Mouse (Mus musculus) neural tube, embryonic 12.5 days (tissue): ENCODE measurements around the gene Wdr76. TPM values are rescaled to one million over a fixed set of nuclear protein-coding genes. Genes with fewer than 3 reads are reported as not detected.

Source experiments
- ATAC-seq: fragments of 200-750 bp; cut with Nextera tagmentation; 2 replicates; pipeline ENCODE4 v1.8.0; 2017; ENCODE audit warnings: low read depth, mild to moderate bottlenecking, moderate TSS enrichment, moderate library complexity; ENCODE audit not compliant: low FRiP score
- H3K27ac ChIP-seq: fragments of 300-500 bp; sonication (generic); 2 replicates; pipeline ENCODE4 v1.5.1; 2016
- H3K27me3 ChIP-seq: fragments of 300-500 bp; sonication (generic); replicated peaks from 2 replicates; pipeline ENCODE4 v1.6.1; 2016; ENCODE audit warnings: mild to moderate bottlenecking
- H3K36me3 ChIP-seq: fragments of 300-500 bp; sonication (generic); 2 replicates; pipeline ENCODE4 v1.6.1; 2016; ENCODE audit warnings: mild to moderate bottlenecking
- H3K4me1 ChIP-seq: fragments of 300-500 bp; sonication (generic); 2 replicates; pipeline ENCODE4 v1.6.1; 2016
- H3K4me2 ChIP-seq: fragments of 300-500 bp; sonication (generic); replicated peaks from 2 replicates; pipeline ENCODE4 v1.6.1; 2016; ENCODE audit warnings: mild to moderate bottlenecking
- H3K4me3 ChIP-seq: fragments of 300-500 bp; sonication (generic); 2 replicates; pipeline ENCODE4 v1.5.1; 2016
- H3K9ac ChIP-seq: fragments of 300-500 bp; sonication (generic); 2 replicates; pipeline ENCODE4 v1.6.1; 2016; ENCODE audit warnings: mild to moderate bottlenecking
- H3K9me3 ChIP-seq: fragments of 300-500 bp; sonication (generic); 2 replicates; pipeline ENCODE4 v1.6.1; 2016; ENCODE audit warnings: mild to moderate bottlenecking
- WGBS: fragments of 180-500 bp; shearing (Covaris S2); methylation state at CpG from one replicate; pipeline ENCODE4 v1.1.7; 2016; 5-methylcytosine and 5-hydroxymethylcytosine counted together
- polyA plus RNA-seq: library from polyadenylated mRNA; unstranded; fragments of >200 nt; fragmentation: Nextera tagmentation; extraction: Ambion mirVana; gene quantifications from 2 replicates; pipeline ENCODE4 v1.2.1, GENCODE M21; 2016

The Wdr76 gene
- polyA plus RNA-seq, 1 experiment from 2014 or later: 8.1 TPM

DNA sequence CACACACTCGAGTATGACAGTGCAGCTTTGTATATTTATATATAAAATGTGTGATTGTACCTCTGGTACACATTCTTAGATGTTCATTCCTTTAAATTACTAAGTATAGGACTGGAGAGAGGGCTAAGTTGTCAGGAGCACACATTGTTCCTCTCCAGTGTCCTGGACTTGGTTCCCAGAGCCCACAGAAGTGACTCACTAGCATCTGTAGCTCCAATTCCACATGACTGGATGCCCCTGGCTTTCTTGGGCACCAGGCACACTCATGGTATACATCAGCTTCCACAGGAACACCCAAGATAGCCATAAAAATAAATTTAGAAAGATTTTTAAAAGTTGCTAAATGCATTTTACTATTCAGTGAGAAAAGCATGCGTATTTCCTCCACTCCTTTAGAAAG lies 18.5 kb downstream of the Wdr76 start:
- no peak overlapping the region for H3K9ac ChIP-seq
- H3K27ac ChIP-seq: no peak overlapping the region
- WGBS: 87% methylated on average over 2 of the region's 2 CpGs
- no peak overlapping the region for H3K4me3 ChIP-seq
- no peak overlapping the region for H3K4me2 ChIP-seq
- peaks cover 24% of the 10 kb centered on the region for H3K36me3 ChIP-seq
- H3K9me3 ChIP-seq: no peaks in the 10 kb centered on the region
- no peaks in the 10 kb centered on the region for H3K4me1 ChIP-seq
- no peaks in the 10 kb centered on the region for H3K27me3 ChIP-seq
- no peak for ATAC-seq

DNA sequence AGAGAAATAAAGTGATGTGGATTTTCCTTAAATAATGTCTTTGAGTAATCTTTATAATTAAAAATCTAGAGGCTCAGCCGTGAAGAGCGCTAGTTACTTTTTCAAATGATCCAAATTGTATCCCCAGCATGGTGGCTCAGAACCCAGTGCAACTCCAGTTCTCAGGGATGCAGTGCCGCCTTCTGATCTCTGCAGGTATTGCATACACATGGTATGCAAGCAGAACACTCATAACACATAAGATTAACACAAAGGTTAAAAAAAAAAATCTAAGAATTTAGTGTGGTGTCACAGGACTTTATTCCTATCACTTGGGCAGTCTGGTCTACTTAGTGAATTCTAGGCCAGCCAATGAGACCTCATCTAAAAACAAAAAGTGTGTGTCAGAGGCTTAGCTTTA lies 38.3 kb downstream of the Wdr76 start:
- Histone ChIP-seq H3K27ac (no peak overlapping the region), H3K36me3 (peaks cover 58% of the 10 kb centered on the region), H3K4me1 (no peaks in the 10 kb centered on the region), H3K27me3 (no peaks in the 10 kb centered on the region), H3K9me3 (no peaks in the 10 kb centered on the region), H3K9ac (no peak overlapping the region), H3K4me3 (no peak overlapping the region), H3K4me2 (no peak overlapping the region)
- ATAC-seq: no peak
- WGBS: 92% methylated on average over 3 of the region's 3 CpGs

DNA sequence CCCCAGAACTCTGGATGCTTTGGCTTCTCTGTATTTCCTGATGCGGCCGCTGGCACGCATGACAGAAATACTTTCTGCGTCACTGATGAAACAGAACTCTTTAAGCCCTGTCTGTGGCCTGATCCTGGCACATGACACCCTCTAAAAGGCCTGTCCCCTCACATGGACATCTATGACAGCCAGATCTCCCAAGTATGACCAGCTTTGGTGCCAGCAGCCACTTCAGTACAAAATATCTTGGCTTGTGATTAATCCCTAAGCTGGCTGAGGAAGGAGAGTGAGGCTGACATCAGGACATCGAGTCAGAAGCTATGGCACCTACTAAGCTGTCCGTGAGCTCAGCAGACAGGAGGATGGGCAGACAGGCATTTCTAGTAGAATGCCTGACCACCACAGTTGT lies 43.1 kb downstream of the Wdr76 start:
- Histone ChIP-seq H3K27ac (no peak overlapping the region), H3K4me3 (no peak overlapping the region), H3K4me2 (no peak overlapping the region), H3K4me1 (no peaks in the 10 kb centered on the region), H3K9me3 (no peaks in the 10 kb centered on the region), H3K36me3 (peaks cover 59% of the 10 kb centered on the region), H3K27me3 (no peaks in the 10 kb centered on the region), H3K9ac (no peak overlapping the region)
- no peak for ATAC-seq
- WGBS: 93% methylated on average over 6 of the region's 6 CpGs

DNA sequence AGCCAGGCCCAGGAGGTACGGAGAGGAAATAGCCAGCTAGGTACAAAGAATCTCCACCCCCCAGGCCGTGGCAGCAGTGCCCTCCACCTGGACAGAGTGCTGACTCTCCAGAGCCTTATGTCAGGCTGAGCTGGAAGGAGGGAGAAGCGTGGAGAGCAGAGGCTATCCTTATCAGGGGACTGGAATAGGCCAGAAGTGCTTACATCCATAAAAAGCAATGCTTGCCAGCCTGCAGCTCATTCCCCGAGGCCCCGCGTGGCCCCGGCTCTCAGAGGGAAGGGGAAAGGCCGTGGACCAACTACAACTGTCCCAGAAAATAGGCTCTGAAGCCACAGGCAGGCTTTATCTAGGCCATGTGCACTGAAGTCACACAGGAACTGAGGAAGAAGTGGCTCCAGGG lies 44.7 kb downstream of the Wdr76 start:
- Histone ChIP-seq H3K4me1 (no peaks in the 10 kb centered on the region), H3K27me3 (no peaks in the 10 kb centered on the region), H3K9me3 (no peaks in the 10 kb centered on the region), H3K27ac (no peak overlapping the region), H3K4me3 (no peak overlapping the region), H3K9ac (no peak overlapping the region), H3K4me2 (no peak overlapping the region), H3K36me3 (peaks cover 61% of the 10 kb centered on the region)
- WGBS: 87% methylated on average over 8 of the region's 8 CpGs
- no peak for ATAC-seq

DNA sequence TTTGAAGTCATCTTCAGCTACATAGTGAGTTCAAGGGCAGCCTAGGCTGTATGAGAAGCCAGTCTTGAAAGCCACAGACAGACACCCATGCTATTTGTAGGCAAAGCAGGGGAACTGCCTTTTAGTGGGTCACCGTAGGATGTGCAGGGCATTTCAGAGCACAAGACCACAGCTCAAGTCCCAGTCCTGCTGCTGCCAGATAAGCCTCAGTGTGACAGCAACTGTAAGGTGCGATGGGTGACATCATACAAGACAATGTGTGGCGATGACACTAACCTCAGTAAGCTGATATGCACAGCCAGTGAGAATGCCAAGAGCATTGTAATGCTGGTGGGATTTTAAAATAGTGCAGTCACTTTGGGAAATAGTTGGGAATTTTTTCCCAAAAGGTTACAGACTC lies 56.6 kb downstream of the Wdr76 start:
- H3K9ac ChIP-seq: no peak overlapping the region
- no peak for ATAC-seq
- H3K4me2 ChIP-seq: no peak overlapping the region
- no peak overlapping the region for H3K4me3 ChIP-seq
- peaks cover 11% of the 10 kb centered on the region for H3K36me3 ChIP-seq
- H3K27me3 ChIP-seq: no peaks in the 10 kb centered on the region
- H3K9me3 ChIP-seq: no peaks in the 10 kb centered on the region
- no peaks in the 10 kb centered on the region for H3K4me1 ChIP-seq
- 97% methylated on average over 3 of the region's 3 CpGs for WGBS
- no peak overlapping the region for H3K27ac ChIP-seq

DNA sequence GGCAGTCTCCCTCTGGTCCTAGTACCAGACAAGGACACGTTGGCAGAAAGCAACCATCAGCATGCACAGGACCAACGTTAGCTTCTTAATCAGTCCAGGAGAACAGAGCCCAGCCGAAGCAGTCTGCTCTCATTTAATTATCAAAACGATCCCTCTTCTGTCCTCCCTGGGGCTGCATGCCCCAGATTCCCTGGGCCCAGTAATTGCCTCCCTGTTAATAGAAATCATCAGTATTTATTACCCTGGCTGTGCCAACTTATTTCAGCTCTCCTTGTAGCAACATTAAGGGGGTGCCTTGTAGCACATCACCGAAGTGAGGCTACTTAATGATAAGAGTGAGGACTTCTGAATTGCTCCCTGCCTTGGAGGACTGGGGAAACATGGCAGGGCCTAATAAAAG lies 59.4 kb downstream of the Wdr76 start:
- Histone ChIP-seq H3K4me1 (no peaks in the 10 kb centered on the region), H3K27me3 (no peaks in the 10 kb centered on the region), H3K9me3 (no peaks in the 10 kb centered on the region), H3K9ac (no peak overlapping the region), H3K27ac (no peak overlapping the region), H3K4me2 (no peak overlapping the region), H3K4me3 (no peak overlapping the region), H3K36me3 (peaks cover 12% of the 10 kb centered on the region)
- ATAC-seq: no peak
- 58% methylated on average over 5 of the region's 5 CpGs for WGBS

DNA sequence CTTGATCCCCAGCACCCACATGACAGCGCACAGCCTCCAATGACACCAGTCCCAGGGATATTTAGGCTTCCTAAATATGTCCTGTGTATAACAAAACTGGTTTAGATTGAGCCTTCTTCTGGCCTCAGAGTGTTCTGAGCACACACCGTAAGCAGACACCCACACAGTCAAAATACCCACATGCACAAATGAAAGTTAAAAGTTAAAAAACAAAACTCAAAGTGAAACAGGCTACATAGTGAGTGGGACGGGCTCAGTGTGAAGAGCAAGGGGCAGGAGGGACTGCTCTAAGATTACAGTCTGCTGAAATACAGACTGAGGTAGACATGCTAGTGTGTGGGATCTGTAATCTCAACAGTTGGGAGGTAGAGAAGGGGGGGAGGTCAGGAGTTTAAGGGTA lies 63.5 kb downstream of the Wdr76 start:
- Histone ChIP-seq H3K27ac (no peak overlapping the region), H3K4me2 (no peak overlapping the region), H3K27me3 (no peaks in the 10 kb centered on the region), H3K4me1 (no peaks in the 10 kb centered on the region), H3K9me3 (no peaks in the 10 kb centered on the region), H3K9ac (no peak overlapping the region), H3K4me3 (no peak overlapping the region), H3K36me3 (peaks cover 9% of the 10 kb centered on the region; the same call in 1 of the 2 replicates)
- whole genome bisulfite sequencing: 94% methylated on average over 3 of the region's 3 CpGs
- no peak for ATAC-seq

DNA sequence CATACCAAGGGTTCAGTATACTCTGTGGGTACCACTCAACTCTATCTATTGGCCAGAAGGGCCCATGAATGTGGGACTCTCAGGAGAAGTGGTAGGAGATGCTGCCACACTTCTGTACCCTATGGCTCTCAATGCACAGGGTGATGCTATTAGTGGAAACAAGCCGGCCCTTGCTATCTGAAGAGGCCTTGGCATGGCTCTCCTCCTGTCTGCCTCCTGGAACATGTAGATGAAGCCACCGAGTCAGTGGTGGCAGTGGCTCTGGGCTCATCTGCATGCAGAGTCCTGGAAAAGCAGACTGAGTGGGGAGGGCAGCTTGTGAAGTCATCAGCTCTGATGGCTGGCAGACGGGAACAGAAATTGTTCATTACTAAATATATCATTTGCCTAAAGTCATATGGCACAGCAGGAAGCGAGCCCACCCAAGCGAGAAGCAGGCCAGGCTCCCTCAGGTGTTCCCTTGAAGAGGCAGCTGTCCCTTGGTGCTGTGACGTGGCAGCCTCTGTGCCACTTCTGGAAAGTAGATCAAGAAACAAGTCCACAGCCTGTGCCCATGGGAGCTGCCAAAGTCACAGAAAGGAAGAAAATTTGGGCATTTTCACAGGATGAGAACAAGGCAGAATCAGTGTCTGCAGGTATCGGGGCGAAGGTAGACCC lies 64.6 kb downstream of the Wdr76 start:
- ATAC-seq: no peak
- Histone ChIP-seq H3K4me2 (no peak overlapping the region), H3K4me3 (no peak overlapping the region), H3K36me3 (peaks cover 9% of the 10 kb centered on the region; the same call in 1 of the 2 replicates), H3K27ac (no peak overlapping the region), H3K9me3 (no peaks in the 10 kb centered on the region), H3K4me1 (no peaks in the 10 kb centered on the region), H3K27me3 (no peaks in the 10 kb centered on the region), H3K9ac (no peak overlapping the region)
- 80% methylated on average over 8 of the region's 8 CpGs for WGBS

DNA sequence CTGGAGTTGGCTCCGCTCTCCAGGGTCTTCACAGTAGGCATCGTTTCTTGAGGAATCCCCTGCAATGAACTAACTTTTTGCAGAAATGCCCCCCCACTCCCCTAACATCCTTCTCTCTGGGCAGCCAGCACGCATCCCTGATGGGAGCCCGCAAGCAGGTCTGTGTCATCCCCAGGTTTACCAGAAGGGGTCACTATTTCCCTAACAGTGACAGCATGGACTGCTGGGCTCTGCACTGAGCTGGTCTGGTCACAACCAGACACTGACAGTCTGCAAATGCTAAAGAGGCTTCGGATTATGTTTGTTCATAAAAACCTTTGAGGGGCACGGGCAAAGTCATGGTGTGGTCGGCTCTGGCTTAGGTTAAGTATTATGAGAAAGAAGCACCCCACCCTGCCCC lies 65.3 kb downstream of the Wdr76 start:
- peak; percentile 84 for ATAC-seq

DNA sequence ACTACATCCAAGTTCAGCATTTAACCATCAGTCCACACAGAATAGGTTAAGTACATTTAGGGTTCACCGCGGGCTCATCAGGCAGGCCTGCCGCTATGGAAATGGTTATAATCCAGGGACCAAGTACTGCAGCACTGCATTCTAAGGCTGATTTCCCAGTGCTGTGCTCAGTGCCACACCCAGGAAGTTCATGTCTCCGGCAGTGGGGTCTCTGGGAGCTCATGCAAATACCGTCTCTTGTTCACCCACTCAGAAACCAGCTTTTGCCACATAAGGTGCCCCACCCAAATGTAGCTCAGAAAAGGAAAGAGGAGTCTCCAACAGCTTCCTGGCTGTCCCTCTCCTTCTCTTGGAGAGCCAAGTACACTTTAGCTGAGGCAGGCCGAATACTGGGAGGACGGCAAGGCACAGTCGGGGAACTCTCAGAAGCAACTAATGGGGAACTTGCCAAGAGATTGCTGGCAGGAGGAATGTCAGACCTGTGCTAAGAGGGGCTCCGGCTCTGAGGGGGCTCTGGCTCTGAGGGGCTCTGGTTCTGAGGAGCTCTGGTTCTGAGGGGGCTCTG lies 67.6 kb downstream of the Wdr76 start:
- Histone ChIP-seq H3K9ac (no peak overlapping the region), H3K9me3 (no peaks in the 10 kb centered on the region), H3K4me3 (no peak overlapping the region), H3K27me3 (no peaks in the 10 kb centered on the region), H3K4me2 (no peak overlapping the region), H3K36me3 (peaks cover 5% of the 10 kb centered on the region; the same call in 1 of the 2 replicates), H3K4me1 (no peaks in the 10 kb centered on the region), H3K27ac (no peak overlapping the region)
- 86% methylated on average over 9 of the region's 9 CpGs for WGBS
- no peak for ATAC-seq

More for the DNA sequence above, 65.3 kb downstream of the Wdr76 start:
- Histone ChIP-seq H3K9me3 (no peaks in the 10 kb centered on the region), H3K36me3 (peaks cover 9% of the 10 kb centered on the region; the same call in 1 of the 2 replicates), H3K9ac (no peak overlapping the region), H3K4me3 (no peak overlapping the region), H3K27me3 (no peaks in the 10 kb centered on the region), H3K27ac (no peak overlapping the region), H3K4me2 (no peak overlapping the region), H3K4me1 (no peaks in the 10 kb centered on the region)
- WGBS: 24% methylated on average over 7 of the region's 7 CpGs

DNA sequence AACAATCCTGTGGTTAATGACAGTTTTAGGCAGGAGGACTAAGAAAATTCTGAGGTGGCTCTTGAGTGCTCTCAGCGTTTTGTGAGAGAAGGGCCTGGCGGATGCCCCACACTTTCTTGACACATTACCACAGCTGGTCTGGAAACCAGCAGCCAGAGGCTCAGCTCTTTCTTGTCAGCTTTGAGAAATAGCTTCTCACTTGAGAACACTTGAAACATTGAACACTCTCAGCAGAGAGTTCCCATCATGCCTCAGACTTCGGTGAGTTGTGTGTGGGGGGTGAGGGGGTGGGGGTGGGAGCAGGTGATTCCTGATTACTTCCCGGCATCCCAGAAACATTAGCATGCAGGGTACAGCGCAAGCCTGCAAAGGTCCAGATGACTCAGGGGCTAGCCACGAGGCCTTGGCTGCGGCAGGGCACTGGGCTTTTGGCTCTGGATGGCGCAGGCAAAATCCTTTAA lies 69.2 kb downstream of the Wdr76 start:
- H3K9me3 ChIP-seq: no peaks in the 10 kb centered on the region
- H3K27ac ChIP-seq: no peak overlapping the region
- H3K4me1 ChIP-seq: no peaks in the 10 kb centered on the region
- H3K4me3 ChIP-seq: no peak overlapping the region
- no peak for ATAC-seq
- no peaks in the 10 kb centered on the region for H3K27me3 ChIP-seq
- 63% methylated on average over 8 of the region's 8 CpGs for WGBS
- peaks cover 5% of the 10 kb centered on the region; the same call in 1 of the 2 replicates for H3K36me3 ChIP-seq
- H3K4me2 ChIP-seq: no peak overlapping the region
- no peak overlapping the region for H3K9ac ChIP-seq

DNA sequence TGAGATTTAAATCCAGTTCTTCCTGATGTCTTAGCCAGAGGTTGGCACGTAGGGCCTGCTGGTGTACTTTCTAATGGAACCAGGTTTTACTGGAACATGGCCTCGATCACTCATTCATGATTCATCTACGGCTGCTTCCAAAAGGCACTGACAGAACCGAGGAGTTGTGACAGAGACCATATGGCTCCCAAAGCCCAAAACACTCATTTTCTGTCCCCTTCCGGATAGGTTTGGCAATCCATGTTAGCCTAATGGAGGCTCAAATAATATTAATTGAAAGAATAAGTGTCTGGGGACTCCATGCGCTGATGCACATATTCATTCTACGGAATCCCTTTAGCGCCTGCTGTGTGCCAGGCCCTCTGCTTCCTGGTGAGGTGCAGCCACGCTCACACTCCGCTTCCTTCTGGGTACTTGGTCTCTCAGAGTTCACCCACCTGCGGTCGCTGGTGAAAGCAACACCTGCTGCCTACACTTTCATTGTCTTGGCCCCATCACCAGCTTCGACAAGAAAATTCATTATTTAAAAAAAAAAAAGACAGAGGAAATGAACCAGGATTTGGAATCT lies 76.4 kb downstream of the Wdr76 start:
- Histone ChIP-seq H3K4me3 (no peak overlapping the region), H3K9ac (no peak overlapping the region), H3K4me1 (peaks cover 8% of the 10 kb centered on the region), H3K27ac (no peak overlapping the region), H3K4me2 (no peak overlapping the region), H3K9me3 (no peaks in the 10 kb centered on the region), H3K27me3 (no peaks in the 10 kb centered on the region), H3K36me3 (no peaks in the 10 kb centered on the region)
- WGBS: 86% methylated on average over 13 of the region's 13 CpGs
- no peak for ATAC-seq
